Mouse (Mus musculus): ENCODE data around the gene Tmprss7. TPM values are rescaled to one million over a fixed set of nuclear protein-coding genes. Genes with fewer than 3 reads are reported as not detected.

The Tmprss7 gene
- total and polyA plus RNA-seq, 3 experiments = 0.10 to 0.58 (median 0.28) TPM

DNA sequence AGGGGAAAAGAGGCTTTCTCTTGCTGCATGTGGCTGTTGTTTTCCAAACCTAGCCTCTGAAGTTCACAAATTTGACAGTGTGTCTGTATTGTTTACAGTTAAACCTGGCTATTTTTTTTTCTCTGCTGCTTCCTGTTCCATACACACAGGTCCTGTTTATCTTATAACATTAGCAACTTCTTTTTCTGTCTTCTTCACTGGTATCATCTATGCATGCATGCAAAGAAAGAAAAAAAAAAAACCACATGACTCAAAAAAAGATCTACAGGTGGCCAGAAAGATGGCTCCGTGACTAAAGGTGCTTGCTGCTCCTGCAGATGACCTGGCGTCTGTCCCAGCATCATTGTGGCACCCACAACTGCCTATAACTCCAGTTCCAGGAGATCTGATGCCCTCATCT, 68.1 kb downstream of the Tmprss7 start:
- no peak for DNase-seq

- DNase-seq = no peak
Observed at GRCm38 (mm10) chr16:45624791-45625190, 68.7 kb downstream of the Tmprss7 start.

DNA sequence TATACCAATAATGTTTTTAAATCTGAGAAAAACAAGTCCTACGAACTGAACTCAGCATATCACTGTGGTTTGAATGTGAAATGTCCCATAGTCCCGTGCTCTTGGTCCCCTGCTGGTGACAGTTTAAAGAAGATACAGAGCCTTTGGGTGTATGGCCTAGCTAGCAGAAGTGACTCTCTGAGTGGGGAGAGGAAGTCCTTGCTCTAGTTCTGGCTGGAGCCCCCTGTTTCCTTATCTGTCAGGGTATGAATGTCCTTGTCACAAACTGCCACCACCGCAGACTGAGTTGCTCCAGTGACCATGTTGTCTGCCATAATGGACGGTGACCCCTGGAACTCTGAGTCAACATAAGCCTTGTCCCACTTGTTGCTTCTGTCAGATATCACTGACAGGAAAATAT, 70.2 kb downstream of the Tmprss7 start:
- no peak for DNase-seq

GRCm38 (mm10) chr16:45619751-45620375, 73.6 kb downstream of the Tmprss7 start:
- DNase-seq = no peak

DNA sequence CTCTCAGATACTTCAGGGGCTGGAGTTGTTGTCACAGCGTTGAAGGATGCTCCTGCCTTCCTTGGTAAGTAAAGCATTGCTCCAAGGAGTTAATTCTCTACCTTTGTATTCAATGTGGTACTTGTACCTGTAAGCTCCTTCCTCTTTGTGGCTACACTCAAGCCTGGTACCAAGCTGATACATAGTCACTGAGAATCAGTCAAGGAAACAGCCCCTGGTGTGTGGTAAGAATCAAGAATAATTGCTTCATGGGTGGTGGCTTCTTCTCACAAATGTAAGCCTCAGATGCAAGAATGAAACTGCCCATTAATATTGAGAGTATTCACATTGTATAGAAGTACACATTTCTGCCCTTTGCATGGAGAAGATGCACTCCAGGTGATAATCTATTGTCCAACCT, 77.5 kb downstream of the Tmprss7 start:
- no peak for DNase-seq

DNA sequence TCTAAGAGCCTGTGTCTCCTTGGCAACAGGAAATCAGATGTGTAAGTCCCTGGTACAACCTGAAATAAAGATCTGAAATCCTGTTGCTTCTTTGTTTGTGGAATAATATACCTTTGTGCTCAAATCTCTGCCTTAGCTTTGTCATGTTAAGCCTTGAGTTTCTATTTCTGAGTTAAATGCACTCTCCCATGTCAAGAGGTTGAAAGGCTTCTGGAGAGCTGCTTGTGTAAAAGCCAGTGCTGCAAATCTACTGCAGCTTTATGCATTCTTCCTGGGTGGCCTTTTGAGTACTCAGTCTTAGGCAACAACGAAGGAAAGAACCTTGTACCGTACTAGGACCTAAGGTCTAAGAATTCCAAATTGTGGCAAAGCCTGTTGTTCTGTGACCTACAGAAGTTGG, 80.2 kb downstream of the Tmprss7 start:
- DNase-seq = no peak

DNA sequence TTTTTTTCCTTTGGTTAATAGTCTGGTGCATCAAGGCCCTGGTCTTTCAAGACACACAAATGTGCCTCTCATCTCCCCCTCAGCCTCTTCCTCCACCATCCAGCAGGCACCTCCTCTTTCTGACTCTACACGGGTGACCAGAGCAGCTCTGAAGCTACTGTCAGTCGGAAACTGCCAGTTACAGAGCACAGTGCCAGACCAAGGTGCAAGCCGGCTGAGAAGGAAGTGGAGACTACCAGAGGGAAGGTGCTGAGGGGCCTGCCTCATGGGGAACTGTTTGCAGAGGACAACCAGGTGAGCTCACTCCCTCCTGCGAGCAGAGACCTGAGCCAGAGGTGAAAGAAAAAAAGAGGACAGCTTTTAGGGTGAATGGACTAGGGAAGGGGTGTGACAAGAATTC, 83.2 kb downstream of the Tmprss7 start, which contains the start of gene Gcsam:
Gene Gcsam (plus strand): TSS at position 114 of the 400 bp plus-strand sequence.
- DNase-seq = no peak

GRCm38 (mm10) chr16:45609300-45609699, 84.2 kb downstream of the Tmprss7 start:
- peak; percentile 39 for DNase-seq

GRCm38 (mm10) chr16:45608481-45608954, 84.9 kb downstream of the Tmprss7 start:
- peak; percentile 11 for DNase-seq

Other genes with a start within 250 kb of the Tmprss7 start
- under 1 TPM in 1 of 2 experiments, not detected in 1; 0.14 TPM for gene Gm609, start 200.7 kb downstream of the Tmprss7 start, total RNA-seq (2021)
- not detected in 2 replicates for gene Gm609, start 200.7 kb downstream of the Tmprss7 start, polyA plus RNA-seq (2012; rRNA removed)
- not detected for gene Gm17783, start 161.6 kb downstream of the Tmprss7 start, total RNA-seq (2021)
- gene Gm17783, start 161.6 kb downstream of the Tmprss7 start, polyA plus RNA-seq (2012; rRNA removed) = not detected in 2 replicates
- gene Slc9c1, start 158.3 kb downstream of the Tmprss7 start, total RNA-seq (2021) = not detected
- not detected in 2 replicates for gene Slc9c1, start 158.3 kb downstream of the Tmprss7 start, polyA plus RNA-seq (2012; rRNA removed)
- under 1 TPM; 0.09 to 0.52 TPM for gene Gcsam, start 83.3 kb downstream of the Tmprss7 start, total RNA-seq (2021)
- gene Gcsam, start 83.3 kb downstream of the Tmprss7 start, polyA plus RNA-seq (2012; rRNA removed) = not detected in 2 replicates
- under 1 TPM; 0.14 to 0.26 TPM for gene BC016579, start 39.6 kb downstream of the Tmprss7 start, total RNA-seq (2021)
- not detected in 2 replicates for gene BC016579, start 39.6 kb downstream of the Tmprss7 start, polyA plus RNA-seq (2012; rRNA removed)
- 1 to 10 TPM; 4.3 TPM for gene Tagln3, start 30.9 kb upstream of the Tmprss7 start, total RNA-seq (2021)
- 0.88 and 1.8 TPM in 2 replicates for gene Tagln3, start 30.9 kb upstream of the Tmprss7 start, polyA plus RNA-seq (2012; rRNA removed)
- gene Abhd10, start 49.3 kb upstream of the Tmprss7 start, total RNA-seq (2021) = 10 to 100 TPM; 16.0 to 26.7 TPM
- 4.2 and 5.9 TPM in 2 replicates for gene Abhd10, start 49.3 kb upstream of the Tmprss7 start, polyA plus RNA-seq (2012; rRNA removed)